Mouse (Mus musculus) midbrain, embryonic 14.5 days (tissue): Measurements from ENCODE around the gene Lrrk2. TPM values are rescaled to one million over a fixed set of nuclear protein-coding genes. Genes with fewer than 3 reads are reported as not detected.

ENCODE experiments used
- ATAC-seq: fragments of 200-750 bp; cut with Nextera tagmentation; 2 replicates; pipeline ENCODE4 v1.8.0; 2017; ENCODE audit warnings: moderate number of reproducible peaks, moderate library complexity; ENCODE audit not compliant: low FRiP score, low TSS enrichment
- DNase-seq: peaks from one replicate; pipeline ENCODE4 v3.0.0-alpha.2; 2015
- H3K27ac ChIP-seq: fragments of 300-500 bp; sonication (generic); replicated peaks from 2 replicates; pipeline ENCODE4 v1.5.1; 2014; ENCODE audit warnings: mild to moderate bottlenecking, low read depth, low read length, moderate library complexity
- H3K27me3 ChIP-seq: fragments of 300-500 bp; sonication (generic); 2 replicates; pipeline ENCODE4 v1.6.1; 2014; ENCODE audit warnings: low read length, control low read depth, mixed read lengths; ENCODE audit not compliant: control insufficient read depth, insufficient read depth
- H3K36me3 ChIP-seq: fragments of 300-500 bp; sonication (generic); 2 replicates; pipeline ENCODE4 v1.6.1; 2014; ENCODE audit warnings: low read length, control low read depth; ENCODE audit not compliant: control insufficient read depth, insufficient read depth
- H3K4me1 ChIP-seq: fragments of 300-500 bp; sonication (generic); 2 replicates; pipeline ENCODE4 v1.6.1; 2014; ENCODE audit warnings: mild to moderate bottlenecking, antibody characterized with exemption, low read length, control low read depth; ENCODE audit not compliant: control insufficient read depth, insufficient read depth
- H3K4me2 ChIP-seq: fragments of 300-500 bp; sonication (generic); 2 replicates; pipeline ENCODE4 v1.6.1; 2014; ENCODE audit warnings: mild to moderate bottlenecking, low read length, moderate library complexity
- H3K4me3 ChIP-seq: fragments of 300-500 bp; sonication (generic); replicated peaks from 2 replicates; pipeline ENCODE4 v1.5.1; 2014; ENCODE audit warnings: low read depth, low read length
- H3K9ac ChIP-seq: fragments of 300-500 bp; sonication (generic); replicated peaks from 2 replicates; pipeline ENCODE4 v1.6.1; 2014; ENCODE audit warnings: mild to moderate bottlenecking, low read length, moderate library complexity
- H3K9me3 ChIP-seq: fragments of 300-500 bp; sonication (generic); 2 replicates; pipeline ENCODE4 v1.6.1; 2016; ENCODE audit warnings: low read length, control low read depth, mixed read lengths; ENCODE audit not compliant: control insufficient read depth
- WGBS: fragments of 180-500 bp; shearing (Covaris S2); extraction: QIAGEN DNeasy Blood & Tissue Kit; methylation state at CpG from one replicate; pipeline ENCODE4 v1.1.7; 2014; 5-methylcytosine and 5-hydroxymethylcytosine counted together
- polyA plus RNA-seq: library from polyadenylated mRNA; unstranded; fragments of >200 nt; fragmentation: Nextera tagmentation; extraction: Ambion mirVana; gene quantifications from 2 replicates; pipeline ENCODE4 v1.2.1, GENCODE M21; 2014

Lrrk2 gene
- polyA plus RNA-seq, 1 experiment from 2014 or later: 1.8 TPM

GRCm38 (mm10) chr15:91642682-91643306 is 30.2 kb upstream of the Lrrk2 start:
- Histone ChIP-seq H3K27ac (no peak overlapping the region), H3K36me3 (no peaks in the 10 kb centered on the region), H3K4me2 (no peak overlapping the region), H3K27me3 (no peaks in the 10 kb centered on the region), H3K4me1 (no peaks in the 10 kb centered on the region), H3K4me3 (no peak overlapping the region), H3K9ac (no peak overlapping the region), H3K9me3 (no peaks in the 10 kb centered on the region)
- 84% methylated on average over 9 of the region's 9 CpGs for WGBS
- ATAC-seq (no peak), DNase-seq (no peak)

GRCm38 (mm10) chr15:91643632-91644348 is 29.2 kb upstream of the Lrrk2 start:
- H3K4me2 ChIP-seq: no peak overlapping the region
- no peak overlapping the region for H3K27ac ChIP-seq
- H3K4me3 ChIP-seq: no peak overlapping the region
- no peaks in the 10 kb centered on the region for H3K36me3 ChIP-seq
- no peak overlapping the region for H3K9ac ChIP-seq
- H3K9me3 ChIP-seq: no peaks in the 10 kb centered on the region
- no peak for DNase-seq
- WGBS: 57% methylated on average over 7 of the region's 7 CpGs
- no peaks in the 10 kb centered on the region for H3K4me1 ChIP-seq
- no peak for ATAC-seq
- no peaks in the 10 kb centered on the region for H3K27me3 ChIP-seq

- H3K36me3 ChIP-seq: no peaks in the 10 kb centered on the region
- H3K27me3 ChIP-seq: no peaks in the 10 kb centered on the region
- no peak overlapping the region for H3K4me2 ChIP-seq
- ATAC-seq (no peak), DNase-seq (no peak)
- H3K27ac ChIP-seq: no peak overlapping the region
- no peaks in the 10 kb centered on the region for H3K4me1 ChIP-seq
- H3K4me3 ChIP-seq: no peak overlapping the region
- WGBS: 77% methylated on average over 3 of the region's 3 CpGs
- H3K9ac ChIP-seq: no peak overlapping the region
- no peaks in the 10 kb centered on the region for H3K9me3 ChIP-seq
These were observed 22.7 kb upstream of the Lrrk2 start for GRCm38 (mm10) chr15:91650270-91650669.

GRCm38 (mm10) chr15:91651493-91651892 is 21.5 kb upstream of the Lrrk2 start:
- ATAC-seq: no peak
- WGBS: 85% methylated on average over 7 of the region's 7 CpGs
- H3K4me3 ChIP-seq: no peak overlapping the region

GRCm38 (mm10) chr15:91658227-91658626 is 14.7 kb upstream of the Lrrk2 start:
- Histone ChIP-seq H3K9me3 (no peaks in the 10 kb centered on the region), H3K4me2 (no peak overlapping the region), H3K27me3 (no peaks in the 10 kb centered on the region), H3K36me3 (no peaks in the 10 kb centered on the region), H3K9ac (no peak overlapping the region), H3K4me3 (no peak overlapping the region), H3K27ac (no peak overlapping the region), H3K4me1 (no peaks in the 10 kb centered on the region)
- ATAC-seq (no peak), DNase-seq (no peak)
- 93% methylated on average over 6 of the region's 6 CpGs for WGBS

More at GRCm38 (mm10) chr15:91651493-91651892, 21.5 kb upstream of the Lrrk2 start:
- Histone ChIP-seq H3K36me3 (no peaks in the 10 kb centered on the region), H3K4me2 (no peak overlapping the region), H3K27me3 (no peaks in the 10 kb centered on the region), H3K9ac (no peak overlapping the region), H3K4me1 (no peaks in the 10 kb centered on the region), H3K27ac (no peak overlapping the region), H3K9me3 (no peaks in the 10 kb centered on the region)
- DNase-seq: no peak

- H3K9ac ChIP-seq: no peak overlapping the region
- no peaks in the 10 kb centered on the region for H3K36me3 ChIP-seq
- no peak overlapping the region for H3K4me2 ChIP-seq
- no peak for DNase-seq
- 88% methylated on average over 6 of the region's 6 CpGs for WGBS
- H3K4me1 ChIP-seq: no peaks in the 10 kb centered on the region
- ATAC-seq: no peak
- no peak overlapping the region for H3K27ac ChIP-seq
- no peaks in the 10 kb centered on the region for H3K9me3 ChIP-seq
- no peak overlapping the region for H3K4me3 ChIP-seq
- no peaks in the 10 kb centered on the region for H3K27me3 ChIP-seq
These were observed 12.5 kb upstream of the Lrrk2 start for GRCm38 (mm10) chr15:91660277-91661078.

- WGBS: 91% methylated on average over 6 of the region's 6 CpGs
- no peak for ATAC-seq
These were observed 12.0 kb upstream of the Lrrk2 start for GRCm38 (mm10) chr15:91661079-91661369.

GRCm38 (mm10) chr15:91664586-91665132 is 8.3 kb upstream of the Lrrk2 start:
- Histone ChIP-seq H3K9me3 (no peaks in the 10 kb centered on the region), H3K27ac (no peak overlapping the region)

More at GRCm38 (mm10) chr15:91661079-91661369, 12.0 kb upstream of the Lrrk2 start:
- Histone ChIP-seq H3K4me1 (no peaks in the 10 kb centered on the region), H3K27ac (no peak overlapping the region), H3K27me3 (no peaks in the 10 kb centered on the region), H3K4me3 (no peak overlapping the region), H3K36me3 (no peaks in the 10 kb centered on the region), H3K4me2 (no peak overlapping the region), H3K9ac (no peak overlapping the region), H3K9me3 (no peaks in the 10 kb centered on the region)
- DNase-seq: no peak

More at GRCm38 (mm10) chr15:91664586-91665132, 8.3 kb upstream of the Lrrk2 start:
- ATAC-seq (no peak), DNase-seq (no peak)
- Histone ChIP-seq H3K4me2 (no peak overlapping the region), H3K27me3 (no peaks in the 10 kb centered on the region), H3K4me1 (no peaks in the 10 kb centered on the region), H3K9ac (no peak overlapping the region), H3K4me3 (no peak overlapping the region), H3K36me3 (no peaks in the 10 kb centered on the region)
- 84% methylated on average over 10 of the region's 10 CpGs for WGBS
